Mouse (Mus musculus) monocyte, adult 2 months (primary cell): ENCODE results near the gene Olig1.

Experiments
- DNase-seq, 2 experiments: peaks; one replicate each; pipeline ENCODE4 v3.0.0; 2022; ENCODE audit warnings: low spot score in 2 of 2, low read depth in 1 of 2

Olig1 gene

GRCm38 (mm10) chr16:91305512-91306111 lies 36.0 kb downstream of the Olig1 start:
- no peak for DNase-seq

GRCm38 (mm10) chr16:91309872-91310271 lies 40.3 kb downstream of the Olig1 start:
- DNase-seq, result no peak

- DNase-seq, result no peak
Measured at GRCm38 (mm10) chr16:91312921-91313320, 43.3 kb downstream of the Olig1 start.

- DNase-seq, result peak; percentile 13 to 23
Measured at GRCm38 (mm10) chr16:91314114-91314775, 44.7 kb downstream of the Olig1 start.

- DNase-seq, result no peak
Measured at GRCm38 (mm10) chr16:91320191-91320590, 50.6 kb downstream of the Olig1 start.

GRCm38 (mm10) chr16:91320608-91321007 lies 51.0 kb downstream of the Olig1 start:
- no peak for DNase-seq
